ENCODE assay signal across 13 mouse cellular contexts in genomic region chr12:69813596-69813995, GRCm38 (mm10). TPM values are rescaled to one million over a fixed set of nuclear protein-coding genes. Genes with fewer than 3 reads are reported as not detected.
DNase-seq lines count a peak whose midpoint lies in the region; ATAC-seq lines count a peak whose summit lies in the region.
"Had no signal": no experiment of that assay in that cellular context is flagged by ENCODE, and none has a peak within 500 bp of the region (broad histone marks: within the 10 kb centered on the region; RNA-seq: fewer than 3 reads in every experiment).

No protein-coding gene starts in this region.

- H3K36me3 ChIP-seq in heart, embryonic 10.5 days = peaks cover 61% of the 10 kb centered on the region
- peaks cover 86% of the 10 kb centered on the region for H3K36me3 ChIP-seq in limb, embryonic 12.5 days
- H3K36me3 ChIP-seq in limb, embryonic 10.5 days = peaks cover 82% of the 10 kb centered on the region
- peaks cover 81% of the 10 kb centered on the region for H3K36me3 ChIP-seq in neural tube, embryonic 13.5 days
- H3K36me3 ChIP-seq in neural tube, embryonic 15.5 days = peaks cover 51% of the 10 kb centered on the region

- no peak for DNase-seq in heart, embryonic 10.5 days (ENCODE audit: low spot score)
- DNase-seq in heart, adult 9 months (ENCODE audit: low spot score in 2 of 2) = no peak
- no peak for DNase-seq in limb, embryonic 10.5 days (ENCODE audit: low spot score)
- no peak for DNase-seq in spleen, postnatal 14 days (ENCODE audit: low spot score in 2 of 2)
- DNase-seq in kidney, adult 11 months = no peak
- DNase-seq: kidney, adult 8-10 months; thymus, postnatal 14 days had no signal

- WGBS in heart, embryonic 10.5 days = 58% methylated on average over 2 of the region's 2 CpGs
- WGBS in limb, embryonic 12.5 days = 79% methylated on average over 2 of the region's 2 CpGs
- 64% methylated on average over 2 of the region's 2 CpGs for WGBS in limb, embryonic 10.5 days
- 58% methylated on average over 2 of the region's 2 CpGs for WGBS in neural tube, embryonic 13.5 days
- 68% methylated on average over 2 of the region's 2 CpGs for WGBS in neural tube, embryonic 15.5 days

- no peak for ATAC-seq in limb, embryonic 12.5 days (ENCODE audit: insufficient number of reproducible peaks, insufficient read depth, low FRiP score, low TSS enrichment, low read depth)
- ATAC-seq in neural tube, embryonic 13.5 days (ENCODE audit: low read depth) = no peak
- no peak for ATAC-seq in neural tube, embryonic 15.5 days (ENCODE audit: low FRiP score)

- H3K9me3 ChIP-seq in heart, embryonic 10.5 days = no peaks in the 10 kb centered on the region
- H3K9me3 ChIP-seq in limb, embryonic 12.5 days = no peaks in the 10 kb centered on the region
- no peaks in the 10 kb centered on the region for H3K9me3 ChIP-seq in limb, embryonic 10.5 days (replicated peaks)
- H3K9me3 ChIP-seq in neural tube, embryonic 13.5 days = no peaks in the 10 kb centered on the region
- H3K9me3 ChIP-seq in neural tube, embryonic 15.5 days (replicated peaks) = no peaks in the 10 kb centered on the region

- no peak overlapping the region for H3K4me3 ChIP-seq in heart, embryonic 10.5 days
- no peak overlapping the region for H3K4me3 ChIP-seq in limb, embryonic 12.5 days (replicated peaks)
- no peak overlapping the region for H3K4me3 ChIP-seq in limb, embryonic 10.5 days
- no peak overlapping the region for H3K4me3 ChIP-seq in neural tube, embryonic 13.5 days
- H3K4me3 ChIP-seq in neural tube, embryonic 15.5 days (replicated peaks) = no peak overlapping the region
- H3K4me3 ChIP-seq: myocyte had no signal

- no peaks in the 10 kb centered on the region for H3K27me3 ChIP-seq in heart, embryonic 10.5 days (ENCODE audit: insufficient read depth, poor library complexity, severe bottlenecking)
- H3K27me3 ChIP-seq in limb, embryonic 12.5 days = no peaks in the 10 kb centered on the region
- no peaks in the 10 kb centered on the region for H3K27me3 ChIP-seq in limb, embryonic 10.5 days (ENCODE audit: low read depth, poor library complexity, severe bottlenecking)
- no peaks in the 10 kb centered on the region for H3K27me3 ChIP-seq in neural tube, embryonic 13.5 days
- H3K27me3 ChIP-seq in neural tube, embryonic 15.5 days (replicated peaks) = no peaks in the 10 kb centered on the region

- no peak overlapping the region for H3K9ac ChIP-seq in limb, embryonic 12.5 days (replicated peaks)
- H3K9ac ChIP-seq in neural tube, embryonic 13.5 days = no peak overlapping the region
- H3K9ac ChIP-seq in neural tube, embryonic 15.5 days (replicated peaks) = no peak overlapping the region

- H3K4me1 ChIP-seq in heart, embryonic 10.5 days = peaks cover 28% of the 10 kb centered on the region
- 0 out of 2 replicates have a peak, but pooled peaks cover 7% of the 10 kb centered on the region for H3K4me1 ChIP-seq in limb, embryonic 12.5 days (replicated peaks)
- no peaks in the 10 kb centered on the region for H3K4me1 ChIP-seq in limb, embryonic 10.5 days
- no peaks in the 10 kb centered on the region; the same call in 1 of the 2 replicates for H3K4me1 ChIP-seq in neural tube, embryonic 13.5 days (replicated peaks)
- H3K4me1 ChIP-seq in neural tube, embryonic 15.5 days = no peaks in the 10 kb centered on the region

- H3K27ac ChIP-seq in heart, embryonic 10.5 days = 0 out of 2 replicates have a peak overlapping the region, but pooled peaks have one; percentile 22
- 0 out of 2 replicates have a peak overlapping the region, but pooled peaks have one; percentile 42 for H3K27ac ChIP-seq in limb, embryonic 12.5 days
- no peak overlapping the region for H3K27ac ChIP-seq in limb, embryonic 10.5 days
- H3K27ac ChIP-seq in neural tube, embryonic 13.5 days (replicated peaks) = 0 out of 2 replicates have a peak overlapping the region, but pooled peaks have one; percentile 2
- H3K27ac ChIP-seq in neural tube, embryonic 15.5 days (replicated peaks) = no peak overlapping the region
- H3K27ac ChIP-seq: hindbrain, postnatal 0 days had no signal

- H3K4me2 ChIP-seq in limb, embryonic 12.5 days = no peak overlapping the region
- H3K4me2 ChIP-seq in neural tube, embryonic 13.5 days = no peak overlapping the region
- no peak overlapping the region for H3K4me2 ChIP-seq in neural tube, embryonic 15.5 days
- H3K4me2 ChIP-seq: liver, embryonic 11.5 days had no signal

RNA-seq across cellular contexts. Expression of gene Cdkl1, which starts 22.5 kb away (rescaled TPM):
- polyA plus RNA-seq in heart, embryonic 10.5 days (2016; fragmentation: Nextera tagmentation; extraction: Ambion mirVana) = 3.6 and 5.9 TPM in 2 replicates
- polyA plus RNA-seq in limb, embryonic 12.5 days (2016; fragmentation: Nextera tagmentation; extraction: Ambion mirVana) = 0.88 and 1.2 TPM in 2 replicates
- polyA plus RNA-seq in limb, embryonic 10.5 days (2016; fragmentation: Nextera tagmentation; extraction: Ambion mirVana) = 1.0 and 1.2 TPM in 2 replicates
- 2.6 and 4.3 TPM in 2 replicates for polyA plus RNA-seq in neural tube, embryonic 13.5 days (2015; fragmentation: Nextera tagmentation; extraction: Ambion mirVana)
- polyA plus RNA-seq in neural tube, embryonic 15.5 days (2015; fragmentation: Nextera tagmentation; extraction: Ambion mirVana) = 9.3 and 11.9 TPM in 2 replicates

Comparison
In these comparisons a context has a peak if more than half of its experiments do, and no peak if none do; other contexts are left out.
1. H3K27ac ChIP-seq: peak in heart, embryonic 10.5 days (single experiment), limb, embryonic 12.5 days (single experiment) and neural tube, embryonic 13.5 days (single experiment); none in limb, embryonic 10.5 days (single experiment) and neural tube, embryonic 15.5 days (single experiment).